Mouse (Mus musculus): Measurements from ENCODE around the gene Adamts2.

The Adamts2 gene

GRCm38 (mm10) chr11:50850989-50851601, 249.2 kb downstream of the Adamts2 start:
- DNase-seq, result no peak
